Mouse (Mus musculus) forebrain, embryonic 14.5 days (tissue): ENCODE data around the gene Exog. TPM values are rescaled to one million over a fixed set of nuclear protein-coding genes. Genes with fewer than 3 reads are reported as not detected.
A peak's percentile ranks its signal among the peaks of the same experiment; 100 is the strongest.

Experiments
- ATAC-seq: fragments of 200-750 bp; cut with Nextera tagmentation; 2 replicates; pipeline ENCODE4 v1.8.0; 2017; ENCODE audit warnings: mild to moderate bottlenecking, moderate library complexity
- DNase-seq: peaks from one replicate; pipeline ENCODE4 v3.0.0-alpha.2; 2015; ENCODE audit warnings: low spot score
- H3K27ac ChIP-seq: fragments of 300-500 bp; sonication (generic); 2 replicates; pipeline ENCODE4 v1.5.1; 2014; ENCODE audit warnings: low read depth, mild to moderate bottlenecking, control low read depth, low read length, moderate library complexity
- H3K27me3 ChIP-seq: fragments of 300-500 bp; sonication (generic); replicated peaks from 2 replicates; pipeline ENCODE4 v1.6.1; 2014; ENCODE audit warnings: low read length, control low read depth, mixed read lengths; ENCODE audit not compliant: control insufficient read depth, insufficient read depth
- H3K36me3 ChIP-seq: fragments of 300-500 bp; sonication (generic); 2 replicates; pipeline ENCODE4 v1.6.1; 2014; ENCODE audit warnings: low read length, control low read depth; ENCODE audit not compliant: control insufficient read depth, insufficient read depth
- H3K4me1 ChIP-seq: fragments of 300-500 bp; sonication (generic); 2 replicates; pipeline ENCODE4 v1.6.1; 2014; ENCODE audit warnings: antibody characterized with exemption, low read length, control low read depth; ENCODE audit not compliant: control insufficient read depth, insufficient read depth
- H3K4me2 ChIP-seq: fragments of 300-500 bp; sonication (generic); 2 replicates; pipeline ENCODE4 v1.6.1; 2014; ENCODE audit warnings: mild to moderate bottlenecking, control low read depth, low read length
- H3K4me3 ChIP-seq: fragments of 300-500 bp; sonication (generic); 2 replicates; pipeline ENCODE4 v1.5.1; 2014; ENCODE audit warnings: low read depth, low read length, control low read depth
- H3K9ac ChIP-seq: fragments of 300-500 bp; sonication (generic); 2 replicates; pipeline ENCODE4 v1.6.1; 2014; ENCODE audit warnings: mild to moderate bottlenecking, low read length, control low read depth, moderate library complexity
- H3K9me3 ChIP-seq: fragments of 300-500 bp; sonication (generic); replicated peaks from 2 replicates; pipeline ENCODE4 v1.6.1; 2016; ENCODE audit warnings: low read length, control low read depth, mixed read lengths; ENCODE audit not compliant: control insufficient read depth
- WGBS: fragments of 180-500 bp; shearing (Covaris S2); extraction: QIAGEN DNeasy Blood & Tissue Kit; methylation state at CpG from one replicate; pipeline ENCODE4 v1.1.7; 2014; 5-methylcytosine and 5-hydroxymethylcytosine counted together
- polyA plus RNA-seq: library from polyadenylated mRNA; unstranded; fragments of >200 nt; fragmentation: Nextera tagmentation; extraction: Ambion mirVana; gene quantifications from 2 replicates; pipeline ENCODE4 v1.2.1, GENCODE M21; 2014

Exog gene
- polyA plus RNA-seq, 1 experiment from 2014 or later = 54.2 TPM

DNA sequence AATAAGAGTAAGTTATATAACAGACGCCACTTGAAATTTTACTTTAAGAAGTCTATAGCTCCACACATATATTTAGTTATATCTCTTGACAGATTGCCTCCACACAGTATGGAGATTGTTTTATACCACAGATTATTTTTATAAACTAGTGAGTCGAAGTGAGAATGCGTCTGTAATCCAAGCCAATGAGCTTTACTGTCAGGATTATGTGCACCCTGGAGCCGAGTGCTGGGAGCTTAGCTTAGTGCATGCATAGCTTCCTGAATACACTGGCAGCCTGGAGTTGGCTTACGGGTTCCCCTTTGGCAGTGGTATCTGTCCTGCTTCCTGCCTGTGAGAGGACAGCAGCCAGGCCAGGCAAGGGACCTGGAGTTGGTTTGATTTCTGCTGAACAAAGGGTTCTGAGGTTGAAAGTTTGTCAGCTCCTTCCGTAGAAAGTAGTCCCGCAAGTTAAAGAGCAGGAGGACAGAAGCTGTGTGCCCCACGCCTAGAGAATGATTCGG is 6.2 kb upstream of the Exog start:
- H3K27ac ChIP-seq = no peak overlapping the region
- H3K9ac ChIP-seq = no peak overlapping the region
- H3K4me3 ChIP-seq = no peak overlapping the region
- peaks cover 71% of the 10 kb centered on the region for H3K36me3 ChIP-seq
- H3K27me3 ChIP-seq = no peaks in the 10 kb centered on the region
- H3K9me3 ChIP-seq = no peaks in the 10 kb centered on the region
- DNase-seq (no peak), ATAC-seq (no peak)
- H3K4me2 ChIP-seq = no peak overlapping the region
- 92% methylated on average over 9 of the region's 9 CpGs for WGBS
- H3K4me1 ChIP-seq = no peaks in the 10 kb centered on the region

DNA sequence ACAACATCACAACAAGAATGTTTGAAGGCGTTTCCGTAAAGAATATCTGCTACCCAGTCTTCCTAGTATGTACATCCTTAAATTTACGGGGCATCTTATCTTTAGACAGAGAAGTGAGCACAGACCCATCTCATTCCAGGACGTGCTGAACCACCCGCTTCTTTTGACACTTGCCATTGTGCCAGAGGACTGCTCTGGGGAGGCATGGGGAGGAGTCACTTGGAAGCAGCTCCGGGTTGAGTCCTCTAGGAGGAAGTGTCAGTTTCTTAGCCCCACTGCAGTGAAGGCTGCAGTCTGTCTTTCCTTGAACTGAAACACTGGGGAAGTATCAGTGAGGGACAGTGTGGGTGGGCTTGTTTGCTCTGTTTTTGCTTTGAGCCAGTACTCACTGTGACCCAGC is 994 bp downstream of the Exog start:
- peak overlapping the region; percentile 93 for H3K9ac ChIP-seq
- H3K27me3 ChIP-seq = no peaks in the 10 kb centered on the region
- no peaks in the 10 kb centered on the region for H3K9me3 ChIP-seq
- H3K4me1 ChIP-seq = peaks cover 10% of the 10 kb centered on the region
- no peak overlapping the region for H3K27ac ChIP-seq
- peaks cover 44% of the 10 kb centered on the region for H3K36me3 ChIP-seq
- peak overlapping the region; percentile 81 for H3K4me3 ChIP-seq
- ATAC-seq (no peak), DNase-seq (no peak)
- 38% methylated on average over 6 of the region's 6 CpGs for WGBS
- peak overlapping the region; percentile 93 for H3K4me2 ChIP-seq

DNA sequence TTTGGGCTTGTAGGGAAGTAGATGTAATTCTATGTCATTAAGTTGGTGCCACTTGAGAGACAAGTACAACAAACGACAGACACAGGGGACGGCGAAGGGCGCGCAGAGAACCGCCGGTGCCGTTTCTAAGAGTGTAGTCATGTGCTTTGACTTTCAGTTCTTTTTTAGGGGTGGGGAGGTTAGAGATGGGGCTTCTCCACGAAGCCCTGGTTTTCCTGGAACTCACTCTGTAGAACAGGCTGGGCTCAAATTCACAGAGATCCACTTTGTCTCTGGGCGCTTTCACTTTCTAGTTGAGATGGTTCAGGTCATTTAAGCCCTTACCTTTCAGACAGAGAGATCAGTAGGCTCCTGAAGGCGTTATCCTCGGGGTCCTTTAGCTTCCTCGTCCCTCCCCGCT is 11.2 kb downstream of the Exog start:
- no peaks in the 10 kb centered on the region for H3K9me3 ChIP-seq
- WGBS = 94% methylated on average over 14 of the region's 14 CpGs

DNA sequence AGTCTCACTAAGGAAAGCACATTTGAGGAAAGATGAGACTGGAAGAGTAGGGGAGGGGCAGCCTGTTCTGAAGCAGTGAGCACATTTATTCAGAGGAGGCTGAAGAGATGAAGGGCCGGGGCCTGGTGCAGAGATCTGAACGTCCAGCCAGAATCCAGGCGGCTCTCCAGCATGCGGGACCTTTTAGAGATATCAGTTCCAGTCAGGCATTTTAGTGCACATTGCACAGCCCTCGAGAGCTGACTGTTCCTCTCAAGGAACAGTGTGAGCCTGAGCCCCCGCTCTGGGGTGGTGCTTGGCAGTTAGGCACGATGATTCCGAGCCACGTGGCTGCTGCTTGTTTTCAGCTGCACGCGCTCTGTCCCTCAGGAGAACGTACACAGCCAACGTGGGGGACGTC is 12.4 kb downstream of the Exog start:
- H3K36me3 ChIP-seq = peaks cover 49% of the 10 kb centered on the region
- no peak for ATAC-seq
- WGBS = 91% methylated on average over 14 of the region's 14 CpGs

More for the DNA sequence above, 11.2 kb downstream of the Exog start:
- Histone ChIP-seq H3K27ac (no peak overlapping the region), H3K4me1 (no peaks in the 10 kb centered on the region), H3K9ac (no peak overlapping the region), H3K4me3 (no peak overlapping the region), H3K4me2 (no peak overlapping the region), H3K36me3 (peaks cover 50% of the 10 kb centered on the region), H3K27me3 (no peaks in the 10 kb centered on the region)
- ATAC-seq = no peak
- no peak for DNase-seq

DNA sequence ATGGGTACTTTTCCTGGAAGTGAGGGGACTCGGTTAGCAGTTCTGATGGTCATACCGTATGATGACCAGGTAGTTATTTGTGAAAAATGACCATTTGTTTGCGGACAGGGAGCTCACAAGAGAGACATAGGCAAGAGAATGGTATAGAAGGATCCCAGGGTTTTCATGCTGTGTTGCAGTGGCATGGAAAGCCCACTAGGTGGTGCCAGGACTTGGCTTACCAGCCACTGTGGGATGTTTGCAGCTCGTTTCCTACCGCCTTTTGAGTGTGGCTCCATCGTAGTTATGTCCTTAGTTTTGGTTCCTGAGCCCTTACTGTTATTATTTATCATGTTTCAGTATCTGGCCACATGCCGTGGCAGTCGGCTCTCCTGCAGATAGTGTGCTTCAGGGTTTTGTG is 15.7 kb downstream of the Exog start:
- Histone ChIP-seq H3K9me3 (no peaks in the 10 kb centered on the region), H3K4me2 (no peak overlapping the region), H3K4me3 (no peak overlapping the region), H3K27ac (no peak overlapping the region), H3K36me3 (peaks cover 64% of the 10 kb centered on the region), H3K9ac (no peak overlapping the region), H3K27me3 (no peaks in the 10 kb centered on the region), H3K4me1 (no peaks in the 10 kb centered on the region)
- ATAC-seq (peak; percentile 40; the same call in 1 of the 2 replicates), DNase-seq (peak; percentile 87)
- WGBS = 45% methylated on average over 8 of the region's 8 CpGs

More for the DNA sequence above, 12.4 kb downstream of the Exog start:
- no peaks in the 10 kb centered on the region for H3K27me3 ChIP-seq
- H3K4me1 ChIP-seq = no peaks in the 10 kb centered on the region
- no peak for DNase-seq
- H3K9ac ChIP-seq = no peak overlapping the region
- H3K4me2 ChIP-seq = no peak overlapping the region
- H3K4me3 ChIP-seq = no peak overlapping the region
- H3K27ac ChIP-seq = no peak overlapping the region
- H3K9me3 ChIP-seq = no peaks in the 10 kb centered on the region

DNA sequence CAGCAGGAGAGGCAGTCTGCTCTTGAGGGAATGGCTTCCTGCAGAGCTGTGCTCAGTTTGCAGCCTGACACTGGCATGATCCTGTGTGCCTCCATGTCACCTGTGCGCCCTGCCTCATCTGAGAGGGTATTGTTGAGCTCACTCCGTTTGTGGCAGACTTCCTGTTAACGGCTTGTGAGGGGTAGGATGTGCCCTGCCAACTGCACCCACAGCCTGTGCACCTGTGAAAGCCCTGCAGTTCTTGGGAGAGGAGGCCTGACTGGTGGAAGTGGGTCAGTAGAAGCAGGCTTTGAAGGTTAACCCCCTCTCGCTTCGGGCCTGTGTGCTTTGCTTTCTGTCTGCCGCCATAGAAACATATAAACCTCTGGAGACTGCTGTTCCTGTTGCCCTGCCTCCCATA is 20.3 kb downstream of the Exog start:
- no peak overlapping the region for H3K4me3 ChIP-seq
- no peak overlapping the region for H3K4me2 ChIP-seq
- no peaks in the 10 kb centered on the region for H3K27me3 ChIP-seq
- WGBS = 84% methylated on average over 6 of the region's 6 CpGs
- no peaks in the 10 kb centered on the region for H3K4me1 ChIP-seq
- no peak overlapping the region for H3K27ac ChIP-seq
- no peak for ATAC-seq
- no peak for DNase-seq
- H3K9ac ChIP-seq = no peak overlapping the region
- H3K9me3 ChIP-seq = no peaks in the 10 kb centered on the region
- H3K36me3 ChIP-seq = peaks cover 75% of the 10 kb centered on the region

DNA sequence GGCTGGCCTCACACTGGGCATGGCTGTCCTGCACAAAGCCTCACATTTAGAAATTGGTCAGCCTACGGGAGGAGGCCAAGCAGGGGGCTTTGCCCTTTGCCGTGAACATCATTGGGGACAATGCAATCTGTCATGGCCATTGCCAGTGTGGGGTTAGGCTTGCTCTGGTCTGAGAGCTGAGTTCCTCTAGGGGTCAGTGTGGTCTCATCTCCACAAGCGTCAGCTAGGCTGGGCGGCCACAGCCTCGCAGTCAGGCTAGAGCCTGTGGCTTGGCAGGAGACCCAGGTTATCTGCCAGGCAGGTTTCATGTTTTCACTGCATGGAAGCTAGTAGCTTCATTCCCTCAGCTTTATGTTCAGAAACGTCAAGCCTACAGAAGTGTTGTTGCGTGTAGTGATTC is 20.9 kb downstream of the Exog start:
- H3K4me3 ChIP-seq = no peak overlapping the region
- ATAC-seq (peak; percentile 32; the same call in 1 of the 2 replicates), DNase-seq (peak; percentile 47)
- peaks cover 75% of the 10 kb centered on the region for H3K36me3 ChIP-seq
- H3K9ac ChIP-seq = no peak overlapping the region
- WGBS = 69% methylated on average over 7 of the region's 7 CpGs
- H3K9me3 ChIP-seq = no peaks in the 10 kb centered on the region
- H3K4me2 ChIP-seq = no peak overlapping the region
- no peaks in the 10 kb centered on the region for H3K27me3 ChIP-seq
- no peak overlapping the region for H3K27ac ChIP-seq
- no peaks in the 10 kb centered on the region for H3K4me1 ChIP-seq

DNA sequence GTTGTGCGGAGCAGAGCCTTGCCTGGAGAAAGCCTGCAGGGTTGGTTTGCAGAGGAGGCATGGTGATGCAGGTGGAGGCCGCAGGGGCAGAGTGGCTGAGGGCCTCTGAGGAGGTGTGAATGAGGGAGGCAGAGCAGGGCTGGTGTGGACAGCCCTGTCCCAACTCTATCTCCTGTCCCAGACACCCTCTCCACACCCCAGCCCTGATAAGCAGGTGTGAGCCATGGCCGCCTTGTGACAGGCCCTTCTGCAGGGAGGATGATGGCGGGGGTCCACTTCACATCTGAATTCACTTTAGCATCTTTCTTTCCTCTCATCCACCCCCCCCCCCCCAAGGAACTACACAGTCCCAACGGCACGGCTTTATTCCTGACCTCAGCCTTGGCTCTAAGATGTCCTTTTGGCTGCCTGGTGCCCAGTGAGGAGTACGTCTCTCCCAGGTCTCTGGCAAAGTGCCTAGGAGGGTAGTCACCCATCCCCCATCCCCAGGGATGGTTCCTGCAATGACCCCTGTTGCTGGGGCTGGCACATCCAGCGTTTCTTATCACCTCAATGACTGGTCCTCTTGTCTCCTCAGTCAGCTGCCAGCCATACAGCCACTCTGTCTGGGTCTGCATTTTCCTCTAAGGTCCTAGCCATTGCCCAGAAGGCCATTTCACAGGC is 25.1 kb downstream of the Exog start:
- no peaks in the 10 kb centered on the region for H3K4me1 ChIP-seq
- H3K9me3 ChIP-seq = no peaks in the 10 kb centered on the region
- peaks cover 40% of the 10 kb centered on the region for H3K36me3 ChIP-seq
- no peak overlapping the region for H3K4me2 ChIP-seq
- ATAC-seq (no peak), DNase-seq (no peak)
- H3K4me3 ChIP-seq = no peak overlapping the region
- WGBS = 77% methylated on average over 8 of the region's 8 CpGs
- no peak overlapping the region for H3K27ac ChIP-seq
- no peak overlapping the region for H3K9ac ChIP-seq
- no peaks in the 10 kb centered on the region for H3K27me3 ChIP-seq

DNA sequence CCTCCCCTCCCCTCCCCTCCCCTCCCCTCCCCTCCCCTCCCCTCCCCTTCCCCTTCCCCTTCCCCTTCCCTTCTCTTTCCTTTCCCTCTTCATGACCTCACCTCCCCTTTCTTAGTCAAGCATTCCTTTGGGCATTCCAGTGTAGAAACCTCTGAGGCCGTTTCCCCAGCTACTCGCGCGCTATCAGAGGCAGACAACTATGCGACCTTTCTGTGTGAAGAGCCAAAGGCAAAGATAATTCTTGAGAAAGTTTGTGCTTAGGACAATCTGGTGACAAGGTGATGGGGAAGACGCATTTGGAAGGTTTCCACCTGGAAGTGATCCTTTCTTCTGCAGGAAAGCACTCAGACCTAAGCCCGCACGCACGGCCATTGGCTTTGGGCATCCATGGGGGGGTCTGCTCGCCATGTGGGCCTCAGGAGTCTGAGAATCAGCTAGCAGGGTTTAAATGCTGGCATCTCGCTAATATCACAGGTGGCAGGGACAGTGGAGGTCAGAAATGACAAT is 27.7 kb downstream of the Exog start:
- H3K4me1 ChIP-seq = no peaks in the 10 kb centered on the region
- H3K27me3 ChIP-seq = no peaks in the 10 kb centered on the region
- no peak overlapping the region for H3K4me2 ChIP-seq
- WGBS = 89% methylated on average over 11 of the region's 11 CpGs
- DNase-seq (no peak), ATAC-seq (no peak)
- peaks cover 15% of the 10 kb centered on the region for H3K36me3 ChIP-seq
- no peak overlapping the region for H3K4me3 ChIP-seq
- no peaks in the 10 kb centered on the region for H3K9me3 ChIP-seq
- no peak overlapping the region for H3K9ac ChIP-seq
- no peak overlapping the region for H3K27ac ChIP-seq
